Comparison of ENCODE assay signal across 24 mouse cellular contexts in the genomic region with DNA sequence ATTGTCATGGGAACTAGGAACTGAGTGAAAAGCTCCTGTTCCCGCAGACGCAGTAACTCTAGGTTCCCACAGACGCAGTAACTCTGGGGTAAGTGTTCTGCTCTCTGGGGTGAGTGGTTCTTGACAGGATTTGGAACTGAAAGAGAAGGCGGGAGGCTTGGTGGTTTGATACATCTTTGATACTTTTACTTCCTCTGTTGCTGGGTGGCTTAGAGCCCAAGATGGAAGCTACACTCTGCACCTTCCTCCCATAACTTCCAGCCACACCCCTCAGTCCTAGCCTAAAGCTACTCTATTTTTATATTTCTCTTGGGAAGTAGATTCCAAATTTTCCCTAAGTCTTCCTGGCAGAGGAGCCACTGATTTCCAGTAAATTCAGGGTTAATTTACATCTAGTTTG. TPM values are rescaled to one million over a fixed set of nuclear protein-coding genes. Genes with fewer than 3 reads are reported as not detected.
"Had no signal": no experiment of that assay in that cellular context is flagged by ENCODE, and none has a peak within 500 bp of the region (broad histone marks: within the 10 kb centered on the region; RNA-seq: fewer than 3 reads in every experiment).

No protein-coding gene starts in this region.

- H3K27me3 ChIP-seq: lung, embryonic 15.5 days; midbrain, embryonic 13.5 days; neural tube, embryonic 15.5 days had no signal

- ATAC-seq: liver, postnatal 0 days; midbrain, embryonic 13.5 days had no signal

- H3K4me2 ChIP-seq: liver, embryonic 13.5 days; lung, embryonic 15.5 days; midbrain, embryonic 13.5 days; neural tube, embryonic 15.5 days had no signal

- H3K4me1 ChIP-seq: lung, embryonic 15.5 days; midbrain, embryonic 13.5 days; neural tube, embryonic 15.5 days had no signal

- H3K9me3 ChIP-seq: limb, embryonic 10.5 days; liver, embryonic 13.5 days; lung, embryonic 15.5 days; midbrain, embryonic 13.5 days; neural tube, embryonic 15.5 days had no signal

- H3K9ac ChIP-seq: liver, embryonic 13.5 days; liver, postnatal 0 days; lung, embryonic 15.5 days; midbrain, embryonic 13.5 days; neural tube, embryonic 15.5 days had no signal

- DNase-seq: kidney, adult 9 months; kidney, postnatal 36 days; liver, embryonic 13.5 days; liver, postnatal 0 days; lung, postnatal 14 days; right cerebral cortex, adult 18-20 months; right cerebral cortex, postnatal 25 days; thymus, postnatal 36 days had no signal

- H3K27ac ChIP-seq: kidney, postnatal 0 days; layer of hippocampus, adult 2 months; left cerebral cortex, adult 2 months; limb, embryonic 10.5 days; liver, embryonic 13.5 days; lung, embryonic 15.5 days; macrophage; midbrain, embryonic 13.5 days; neural tube, embryonic 15.5 days had no signal

- H3K36me3 ChIP-seq: limb, embryonic 10.5 days; liver, embryonic 13.5 days; lung, embryonic 15.5 days; midbrain, embryonic 13.5 days; neural tube, embryonic 15.5 days had no signal

- H3K4me3 ChIP-seq: layer of hippocampus, adult 2 months; left cerebral cortex, adult 2 months; limb, embryonic 10.5 days; liver, embryonic 13.5 days; lung, embryonic 15.5 days; midbrain, embryonic 13.5 days; myocyte; neural tube, embryonic 15.5 days had no signal

RNA-seq across cellular contexts. Expression of a gene that starts 26.2 kb away (rescaled TPM):
- total RNA-seq: layer of hippocampus, adult 2 months; layer of hippocampus, postnatal 25 days; left cerebral cortex, adult 2 months; left cerebral cortex, postnatal 14 days had no signal
- polyA plus RNA-seq: kidney, postnatal 0 days; limb, embryonic 10.5 days; limb, embryonic 14.5 days; liver, embryonic 13.5 days; liver, postnatal 0 days; lung, embryonic 15.5 days; macrophage; midbrain, embryonic 13.5 days; myocyte; neural tube, embryonic 11.5 days; neural tube, embryonic 15.5 days; small intestine, adult 2 months; stomach, embryonic 16.5 days; thymus, postnatal 0 days had no signal
